Mouse (Mus musculus) frontal cortex, adult 2 months (tissue): ENCODE measurements around the gene Magi3. TPM values are rescaled to one million over a fixed set of nuclear protein-coding genes. Genes with fewer than 3 reads are reported as not detected.

Source experiments
- DNase-seq, 2 experiments: peaks; one replicate each; pipeline ENCODE4 v3.0.0; 2022; ENCODE audit warnings: low spot score in 1 of 2; ENCODE audit errors: extremely low spot score in 1 of 2
- polyA plus RNA-seq: library from polyadenylated mRNA; depleted of rRNA; stranded (reverse); fragments of >200 nt; gene quantifications from 2 replicates; pipeline ENCODE4 v1.2.3, GENCODE M21; 2012; rRNA removed

Gene Magi3
- 20.9 and 22.6 TPM in 2 replicates for polyA plus RNA-seq

- DNase-seq: peak; percentile 95 to 97
These were observed at the start of gene Magi3 for GRCm38 (mm10) chr3:104220295-104220965. Gene Magi3, minus strand, starts transcription at chr3:104220374.

- peak; percentile 14 to 68 for DNase-seq
These were observed 44.5 kb upstream of the Magi3 start for GRCm38 (mm10) chr3:104264530-104265145.

- DNase-seq: no peak
These were observed 40.0 kb upstream of the Magi3 start for GRCm38 (mm10) chr3:104260221-104260620.

GRCm38 (mm10) chr3:104259168-104259567 lies 39.0 kb upstream of the Magi3 start:
- DNase-seq: no peak

GRCm38 (mm10) chr3:104257041-104257440 lies 36.9 kb upstream of the Magi3 start:
- DNase-seq: no peak

GRCm38 (mm10) chr3:104253760-104254159 lies 33.6 kb upstream of the Magi3 start:
- no peak for DNase-seq

GRCm38 (mm10) chr3:104247850-104248249 lies 27.7 kb upstream of the Magi3 start:
- DNase-seq: no peak

GRCm38 (mm10) chr3:104247057-104247456 lies 26.9 kb upstream of the Magi3 start:
- no peak for DNase-seq

- DNase-seq: no peak
These were observed 24.2 kb upstream of the Magi3 start for GRCm38 (mm10) chr3:104244373-104244772.

GRCm38 (mm10) chr3:104243972-104244371 lies 23.8 kb upstream of the Magi3 start:
- no peak for DNase-seq

- DNase-seq: no peak
These were observed 19.6 kb upstream of the Magi3 start for GRCm38 (mm10) chr3:104239785-104240184.

GRCm38 (mm10) chr3:104239376-104239775 lies 19.2 kb upstream of the Magi3 start:
- no peak for DNase-seq

GRCm38 (mm10) chr3:104237846-104238440 lies 17.8 kb upstream of the Magi3 start:
- no peak for DNase-seq

GRCm38 (mm10) chr3:104236029-104236428 lies 15.9 kb upstream of the Magi3 start:
- DNase-seq: no peak

- no peak for DNase-seq
These were observed 14.9 kb upstream of the Magi3 start for GRCm38 (mm10) chr3:104235099-104235498.

GRCm38 (mm10) chr3:104233366-104234312 lies 13.5 kb upstream of the Magi3 start:
- no peak for DNase-seq

GRCm38 (mm10) chr3:104227438-104228111 lies 7.4 kb upstream of the Magi3 start:
- DNase-seq: no peak

GRCm38 (mm10) chr3:104226731-104227130 lies 6.6 kb upstream of the Magi3 start:
- DNase-seq: no peak

- DNase-seq: no peak
These were observed 982 bp upstream of the Magi3 start for GRCm38 (mm10) chr3:104221156-104221555.
